Mouse (Mus musculus): ENCODE data around the gene Fgfr2.

Gene Fgfr2

DNA sequence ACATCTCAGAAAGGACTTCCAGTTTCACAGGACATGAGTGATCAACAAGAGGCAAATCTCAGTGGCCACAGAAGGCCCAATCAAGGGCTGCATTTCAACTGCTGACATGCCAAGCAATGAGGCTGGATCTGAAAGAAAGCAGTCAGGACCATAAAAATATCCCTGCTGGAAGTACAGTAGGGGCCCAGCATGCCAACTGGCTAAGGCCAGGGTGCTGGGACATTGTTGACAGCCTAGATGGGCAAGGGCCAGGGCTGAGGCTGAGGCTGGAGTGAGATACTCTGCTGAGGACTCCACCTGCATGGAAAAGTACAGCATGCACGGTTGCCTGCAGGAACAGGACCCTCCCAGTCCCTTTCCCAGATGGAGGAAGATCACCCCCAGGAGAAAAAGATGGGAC lies 926.6 kb downstream of the Fgfr2 start:
- no peak for DNase-seq

DNA sequence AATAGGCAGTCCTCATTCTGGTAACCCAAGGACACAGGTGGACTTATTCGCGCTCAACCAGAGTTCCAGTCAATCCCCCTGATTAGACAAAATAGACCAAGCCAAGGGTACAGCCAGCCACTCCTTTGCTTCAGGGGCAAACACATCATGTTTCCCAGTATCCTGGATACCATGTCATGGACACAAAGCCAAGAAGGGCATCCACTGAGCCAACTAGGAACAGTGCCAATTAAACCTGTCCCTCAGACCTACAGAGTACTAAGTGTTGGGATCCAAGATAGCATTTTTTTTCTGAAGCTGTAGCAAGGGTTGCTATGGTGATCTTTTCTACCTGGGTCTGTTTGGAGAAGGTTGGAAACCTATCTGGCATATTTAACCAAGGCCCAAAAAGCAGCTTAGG lies 929.5 kb downstream of the Fgfr2 start:
- peak in 1 of 2 experiments; percentile 34 for DNase-seq

DNA sequence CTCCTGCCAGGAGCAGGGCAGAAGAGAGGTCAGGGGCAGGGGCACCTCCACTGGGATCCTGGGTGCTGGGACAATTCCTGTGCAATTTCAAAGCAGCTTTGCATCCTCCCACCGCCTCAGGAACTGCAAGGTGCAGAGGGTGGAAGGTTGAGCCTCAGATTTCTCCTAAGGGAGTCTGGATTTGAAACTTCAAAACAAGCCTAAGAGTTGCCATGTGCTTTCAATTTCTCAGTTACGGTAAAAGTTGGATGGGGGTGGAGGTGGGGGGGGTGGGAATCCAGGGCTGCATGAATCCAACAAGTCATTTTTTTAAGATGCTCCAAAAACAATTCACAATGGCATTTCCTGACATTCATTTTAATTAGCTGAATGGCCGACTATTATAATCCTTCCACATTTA lies 935.7 kb downstream of the Fgfr2 start:
- DNase-seq: no peak

DNA sequence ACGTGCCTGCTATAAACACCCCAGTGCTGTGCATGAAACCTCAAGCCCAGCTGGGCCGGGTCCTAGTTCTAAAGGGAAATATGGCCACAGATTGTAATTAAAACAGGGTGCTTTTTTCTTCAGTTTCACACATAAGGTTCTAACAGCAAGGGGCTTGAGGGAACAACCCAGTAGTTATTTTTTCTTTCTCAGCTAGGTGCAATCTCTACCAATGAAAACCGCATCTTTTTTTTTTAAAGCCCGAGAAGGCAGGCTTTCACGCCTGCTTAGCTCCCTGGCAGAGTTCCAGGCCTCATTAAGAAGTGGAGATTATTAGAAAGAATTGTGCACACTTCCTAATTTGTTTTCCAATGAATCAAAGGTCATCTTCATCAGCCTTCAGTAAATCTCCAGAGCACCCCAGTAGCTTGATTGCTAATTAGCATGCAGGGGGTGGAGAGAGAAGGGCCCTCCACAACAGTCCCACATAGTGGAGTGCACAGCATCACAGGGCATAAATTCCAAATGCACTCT lies 939.2 kb downstream of the Fgfr2 start:
- peak; percentile 11 to 40 for DNase-seq

- DNase-seq: no peak
Measured at GRCm38 (mm10) chr7:132181586-132182198, 941.5 kb downstream of the Fgfr2 start.

GRCm38 (mm10) chr7:132181042-132181441 lies 942.1 kb downstream of the Fgfr2 start:
- no peak for DNase-seq

GRCm38 (mm10) chr7:132179049-132179448 lies 944.1 kb downstream of the Fgfr2 start:
- no peak for DNase-seq

DNA sequence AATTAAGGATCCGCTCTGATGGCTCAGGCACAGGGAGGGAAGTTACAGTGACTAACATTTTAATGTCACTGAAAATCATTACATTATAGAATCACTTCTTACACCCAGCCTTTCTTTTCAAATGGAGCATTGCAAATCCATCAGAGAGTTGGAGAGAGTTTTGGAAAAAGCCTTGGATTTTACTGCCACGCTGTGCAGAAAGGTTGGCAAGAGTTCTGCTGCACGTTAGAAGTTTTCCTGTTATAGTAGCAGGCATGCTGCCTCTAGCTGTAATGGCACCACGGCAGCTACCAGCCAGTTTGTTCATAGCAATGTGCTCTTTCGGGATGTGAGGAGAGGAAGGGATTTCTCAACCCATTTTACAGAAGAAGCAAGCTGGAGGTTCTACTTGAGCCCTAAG lies 948.4 kb downstream of the Fgfr2 start:
- no peak for DNase-seq

- no peak for DNase-seq
Measured at GRCm38 (mm10) chr7:132174296-132174695, 948.9 kb downstream of the Fgfr2 start.

DNA sequence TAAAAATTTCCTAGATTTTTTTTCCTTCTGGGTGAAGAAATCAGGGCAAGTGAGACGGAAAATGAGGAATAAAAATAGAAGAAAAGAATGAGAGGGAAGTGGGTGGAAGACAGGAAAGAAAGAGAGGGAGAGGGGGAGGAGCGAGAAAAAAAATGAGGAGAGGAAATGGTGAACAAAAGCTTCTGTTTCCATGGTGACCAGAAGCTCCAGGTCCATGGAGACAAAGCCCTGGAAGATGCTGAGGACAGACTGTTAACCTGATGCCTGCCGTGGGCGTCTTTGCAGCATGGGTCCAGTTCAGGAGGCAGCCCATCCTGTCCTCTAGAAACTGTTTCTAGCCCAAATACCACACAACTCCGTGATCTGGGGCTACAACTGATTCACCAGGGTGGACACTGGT lies 950.9 kb downstream of the Fgfr2 start:
- no peak for DNase-seq

DNA sequence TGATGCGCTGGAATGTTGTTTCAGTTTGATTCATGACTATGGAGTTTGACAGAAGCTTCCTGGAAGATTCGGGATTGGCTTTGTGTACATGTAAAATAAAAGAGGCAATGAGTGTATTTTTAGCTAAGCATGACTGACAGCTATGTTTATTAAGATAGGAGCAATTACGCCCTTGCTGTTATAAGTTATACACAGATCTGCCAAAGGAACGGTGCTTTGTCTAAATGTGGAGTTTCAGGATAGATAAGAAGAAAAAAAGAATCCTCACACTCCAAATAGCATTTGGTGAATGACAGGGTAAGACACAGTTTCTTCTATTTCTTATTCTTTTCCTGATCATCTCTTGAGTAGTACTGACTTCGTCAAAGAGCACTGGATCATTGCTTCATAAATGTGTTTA lies 951.4 kb downstream of the Fgfr2 start:
- no peak for DNase-seq

DNA sequence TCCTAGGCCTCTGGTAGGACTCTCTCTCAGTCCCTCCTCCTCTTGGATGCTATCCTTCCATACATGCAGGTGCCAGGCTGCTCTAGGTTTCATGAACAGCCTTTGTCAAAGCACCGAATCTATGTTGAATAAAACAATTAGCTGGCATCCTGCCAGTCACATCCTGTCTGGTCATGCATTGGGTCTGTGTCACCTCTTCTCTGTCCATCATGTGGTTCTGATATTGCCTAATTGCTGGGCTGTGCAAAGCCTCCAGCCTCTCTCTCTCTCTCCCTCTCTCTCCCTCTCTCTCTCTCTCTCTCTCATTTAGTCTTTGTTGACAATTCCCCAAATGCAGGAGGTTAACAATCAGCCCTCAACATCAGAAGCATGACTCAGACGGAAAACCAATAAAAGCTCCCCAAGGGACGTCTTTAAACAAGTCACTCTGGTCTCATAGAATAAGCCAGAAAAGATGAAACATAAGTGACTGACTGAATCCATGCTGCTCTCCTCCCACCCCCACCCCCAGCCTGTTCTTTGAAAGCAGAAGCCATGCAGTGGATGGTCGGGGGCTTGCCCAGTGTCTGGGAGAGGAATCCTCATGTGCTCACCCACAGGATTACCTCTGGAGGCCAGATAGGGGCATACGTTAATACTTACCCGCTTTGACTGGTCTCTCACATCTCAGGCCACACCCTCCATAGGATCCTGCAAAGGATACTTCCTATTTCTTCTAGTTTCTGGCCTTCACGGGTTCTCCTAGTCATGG lies 953.6 kb downstream of the Fgfr2 start:
- no peak for DNase-seq

- DNase-seq: no peak
Measured at GRCm38 (mm10) chr7:132167239-132167638, 955.9 kb downstream of the Fgfr2 start.

DNA sequence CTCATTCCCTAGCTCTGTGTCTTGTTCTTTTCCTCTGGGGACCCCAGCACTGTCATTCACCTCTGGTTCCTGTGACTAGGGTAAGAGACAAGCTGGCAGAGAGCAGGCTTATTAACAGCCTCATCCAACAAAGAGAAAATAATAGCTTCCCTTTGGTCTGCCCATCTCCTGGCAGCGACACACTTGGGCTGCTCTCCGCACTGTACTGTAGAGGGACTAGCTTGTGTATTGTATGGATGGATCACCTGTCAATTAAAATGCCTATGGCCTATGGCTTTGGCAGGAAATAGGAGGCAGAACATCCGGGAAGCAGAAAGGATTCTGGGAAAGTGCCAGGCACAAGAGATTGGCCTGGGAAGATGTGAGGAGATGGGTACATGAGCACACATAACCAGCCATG lies 960.9 kb downstream of the Fgfr2 start:
- DNase-seq: no peak

DNA sequence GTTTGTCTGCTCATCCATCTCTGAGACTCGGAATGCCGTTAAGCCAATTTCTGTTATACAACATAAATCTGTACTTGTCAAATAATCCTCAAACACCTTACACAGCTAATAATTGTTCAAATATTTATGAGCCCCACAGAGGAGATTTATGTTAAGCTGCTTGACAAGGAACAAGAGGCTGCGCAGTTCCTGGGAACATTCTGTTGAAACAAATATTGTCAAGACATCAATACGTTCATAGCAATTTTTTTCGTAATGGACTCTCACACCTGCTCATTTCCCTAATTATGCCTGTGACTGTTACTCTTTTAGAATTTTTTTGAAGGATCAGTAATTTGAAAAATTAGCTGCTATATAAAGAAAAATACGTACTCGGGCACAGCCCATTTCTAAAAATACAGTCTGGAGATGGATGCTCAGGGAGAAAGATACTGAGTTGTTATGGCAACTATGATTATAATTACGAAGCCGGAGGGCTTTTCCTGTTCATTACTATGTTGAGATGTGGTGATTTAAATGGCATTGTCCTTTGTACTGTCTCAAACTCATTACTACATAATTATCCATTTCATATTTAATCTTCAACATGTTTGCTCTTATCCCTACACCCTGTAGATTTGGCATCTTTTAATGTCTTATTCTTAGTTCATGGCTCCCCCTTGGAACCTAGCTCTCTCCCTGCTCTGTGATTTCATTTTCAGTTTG lies 964.7 kb downstream of the Fgfr2 start:
- no peak for DNase-seq

- peak; percentile 23 to 38 for DNase-seq
Measured at GRCm38 (mm10) chr7:132154368-132154961, 968.7 kb downstream of the Fgfr2 start, which contains the start of gene Cpxm2. Cpxm2 (minus strand) TSS chr7:132154739.

- DNase-seq: peak; percentile 11 to 31
Measured at GRCm38 (mm10) chr7:132153725-132154147, 969.4 kb downstream of the Fgfr2 start.

GRCm38 (mm10) chr7:132145227-132145800 lies 977.8 kb downstream of the Fgfr2 start:
- DNase-seq: no peak

- peak in 1 of 2 experiments; percentile 5 for DNase-seq
Measured at GRCm38 (mm10) chr7:132128687-132129086, 994.5 kb downstream of the Fgfr2 start.

DNA sequence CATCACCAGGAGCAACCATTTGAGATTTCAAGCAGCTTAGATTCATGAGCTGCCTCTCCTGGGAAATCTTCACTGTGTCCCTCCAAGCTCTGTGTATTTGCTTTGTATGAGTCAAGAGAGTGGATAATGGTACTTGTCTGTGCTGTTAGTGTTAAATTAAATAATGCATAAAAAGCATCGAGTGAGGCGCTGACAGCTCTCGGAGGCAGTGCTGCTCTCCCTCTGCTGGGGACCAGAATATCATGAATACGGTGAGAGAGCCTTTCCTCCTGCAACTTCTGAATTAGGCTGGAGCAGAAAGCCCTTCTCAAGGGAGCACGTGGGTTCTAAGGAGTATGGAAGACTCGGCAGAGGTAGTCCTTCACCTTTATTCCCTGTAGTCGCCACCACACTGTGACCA lies 998.2 kb downstream of the Fgfr2 start:
- no peak for DNase-seq

GRCm38 (mm10) chr7:132123211-132123610 lies 999.9 kb downstream of the Fgfr2 start:
- DNase-seq: no peak

GRCm38 (mm10) chr7:132119817-132120216 lies 1003.3 kb downstream of the Fgfr2 start:
- DNase-seq: no peak

GRCm38 (mm10) chr7:132111770-132112169 lies 1011.4 kb downstream of the Fgfr2 start:
- DNase-seq: peak in 1 of 2 experiments; percentile 6
